Mouse (Mus musculus) kidney, embryonic 15.5 days (tissue): ENCODE data around the gene Nos1ap. TPM values are rescaled to one million over a fixed set of nuclear protein-coding genes. Genes with fewer than 3 reads are reported as not detected.

ENCODE experiments used
- ATAC-seq: fragments of 200-750 bp; cut with Nextera tagmentation; replicated peaks from 2 replicates; pipeline ENCODE4 v1.8.0; 2017; ENCODE audit warnings: moderate TSS enrichment; ENCODE audit not compliant: low FRiP score
- H3K27ac ChIP-seq: fragments of 300-500 bp; sonication (generic); 2 replicates; pipeline ENCODE4 v1.5.1; 2015; ENCODE audit warnings: mild to moderate bottlenecking, inconsistent platforms
- H3K27me3 ChIP-seq: fragments of 300-500 bp; sonication (generic); 2 replicates; pipeline ENCODE4 v1.6.1; 2015; ENCODE audit warnings: inconsistent platforms
- H3K36me3 ChIP-seq: fragments of 300-500 bp; sonication (generic); 2 replicates; pipeline ENCODE4 v1.6.1; 2015; ENCODE audit warnings: inconsistent platforms
- H3K4me1 ChIP-seq: fragments of 300-500 bp; sonication (generic); 2 replicates; pipeline ENCODE4 v1.6.1; 2015; ENCODE audit warnings: inconsistent platforms
- H3K4me2 ChIP-seq: fragments of 300-500 bp; sonication (generic); 2 replicates; pipeline ENCODE4 v1.6.1; 2015; ENCODE audit warnings: moderate library complexity, mild to moderate bottlenecking, inconsistent platforms
- H3K4me3 ChIP-seq: fragments of 300-500 bp; sonication (generic); replicated peaks from 2 replicates; pipeline ENCODE4 v1.5.1; 2015; ENCODE audit warnings: mild to moderate bottlenecking, inconsistent platforms
- H3K9ac ChIP-seq: fragments of 300-500 bp; sonication (generic); 2 replicates; pipeline ENCODE4 v1.6.1; 2015; ENCODE audit warnings: mild to moderate bottlenecking, inconsistent platforms
- H3K9me3 ChIP-seq: fragments of 300-500 bp; sonication (generic); replicated peaks from 2 replicates; pipeline ENCODE4 v1.6.1; 2016; ENCODE audit warnings: inconsistent platforms
- WGBS: fragments of 180-500 bp; shearing (Covaris S2); methylation state at CpG from one replicate; pipeline ENCODE4 v1.1.7; 2015; ENCODE audit warnings: mixed read lengths; 5-methylcytosine and 5-hydroxymethylcytosine counted together
- polyA plus RNA-seq: library from polyadenylated mRNA; unstranded; fragments of >200 nt; fragmentation: Nextera tagmentation; extraction: Ambion mirVana; gene quantifications from 2 replicates; pipeline ENCODE4 v1.2.1, GENCODE M21; 2015

Nos1ap gene
- polyA plus RNA-seq, 1 experiment from 2014 or later, result 18.2 TPM

DNA sequence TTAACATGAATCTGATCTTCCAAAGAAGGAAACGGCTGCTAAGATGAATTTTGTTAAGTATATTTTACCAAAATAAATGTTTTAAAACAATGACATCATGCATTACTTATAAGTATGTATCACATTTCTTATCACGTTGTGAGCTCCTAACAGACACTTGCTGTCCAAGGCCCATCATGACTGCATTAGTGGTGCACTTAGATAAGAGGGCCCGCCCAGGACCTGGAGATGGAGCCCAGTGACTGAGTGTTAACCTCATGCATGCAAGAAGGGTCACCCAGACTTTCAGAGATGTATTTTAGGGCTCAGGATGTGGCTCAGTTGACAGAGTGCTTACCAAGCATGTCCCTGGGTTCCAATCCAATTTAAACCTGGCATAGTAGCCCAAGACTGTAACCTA lies 20.6 kb upstream of the Nos1ap start:
- Histone ChIP-seq H3K4me2 (no peak overlapping the region), H3K4me1 (no peaks in the 10 kb centered on the region), H3K9me3 (no peaks in the 10 kb centered on the region), H3K9ac (no peak overlapping the region), H3K27me3 (no peaks in the 10 kb centered on the region), H3K4me3 (no peak overlapping the region), H3K27ac (no peak overlapping the region), H3K36me3 (no peaks in the 10 kb centered on the region)
- ATAC-seq, result peak; percentile 83
- 79% methylated on average over 3 of the region's 3 CpGs for WGBS

DNA sequence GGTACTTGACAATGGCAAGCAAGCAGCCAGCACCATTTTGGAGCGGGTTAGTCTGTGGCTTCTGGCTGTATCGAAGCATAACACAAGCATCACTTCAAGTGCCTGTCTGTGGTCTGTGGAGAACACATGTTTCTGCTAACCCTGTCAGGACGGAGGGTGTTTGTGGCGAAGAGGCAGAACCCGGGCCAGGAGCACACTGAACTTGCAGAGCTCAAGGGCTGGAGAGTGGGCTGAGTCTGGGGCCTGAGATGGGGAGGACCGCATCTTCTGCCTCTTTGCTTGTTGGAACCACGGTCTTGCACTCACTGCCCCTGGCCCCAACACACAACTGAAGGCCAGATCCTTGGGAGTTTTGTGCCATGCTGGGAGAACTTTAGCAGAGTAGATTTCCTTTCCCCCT lies 20.2 kb upstream of the Nos1ap start:
- Histone ChIP-seq H3K4me1 (no peaks in the 10 kb centered on the region), H3K4me3 (no peak overlapping the region), H3K36me3 (no peaks in the 10 kb centered on the region), H3K9me3 (no peaks in the 10 kb centered on the region), H3K27me3 (no peaks in the 10 kb centered on the region), H3K9ac (no peak overlapping the region), H3K27ac (no peak overlapping the region), H3K4me2 (no peak overlapping the region)
- 75% methylated on average over 7 of the region's 7 CpGs for WGBS
- ATAC-seq, result no peak

GRCm38 (mm10) chr1:170608461-170609071 lies 18.9 kb upstream of the Nos1ap start:
- no peak for ATAC-seq
- H3K4me3 ChIP-seq, result no peak overlapping the region
- H3K9ac ChIP-seq, result no peak overlapping the region
- H3K9me3 ChIP-seq, result no peaks in the 10 kb centered on the region
- no peak overlapping the region for H3K27ac ChIP-seq
- H3K36me3 ChIP-seq, result no peaks in the 10 kb centered on the region
- 76% methylated on average over 3 of the region's 3 CpGs for WGBS
- H3K4me2 ChIP-seq, result no peak overlapping the region
- no peaks in the 10 kb centered on the region for H3K4me1 ChIP-seq
- H3K27me3 ChIP-seq, result no peaks in the 10 kb centered on the region

DNA sequence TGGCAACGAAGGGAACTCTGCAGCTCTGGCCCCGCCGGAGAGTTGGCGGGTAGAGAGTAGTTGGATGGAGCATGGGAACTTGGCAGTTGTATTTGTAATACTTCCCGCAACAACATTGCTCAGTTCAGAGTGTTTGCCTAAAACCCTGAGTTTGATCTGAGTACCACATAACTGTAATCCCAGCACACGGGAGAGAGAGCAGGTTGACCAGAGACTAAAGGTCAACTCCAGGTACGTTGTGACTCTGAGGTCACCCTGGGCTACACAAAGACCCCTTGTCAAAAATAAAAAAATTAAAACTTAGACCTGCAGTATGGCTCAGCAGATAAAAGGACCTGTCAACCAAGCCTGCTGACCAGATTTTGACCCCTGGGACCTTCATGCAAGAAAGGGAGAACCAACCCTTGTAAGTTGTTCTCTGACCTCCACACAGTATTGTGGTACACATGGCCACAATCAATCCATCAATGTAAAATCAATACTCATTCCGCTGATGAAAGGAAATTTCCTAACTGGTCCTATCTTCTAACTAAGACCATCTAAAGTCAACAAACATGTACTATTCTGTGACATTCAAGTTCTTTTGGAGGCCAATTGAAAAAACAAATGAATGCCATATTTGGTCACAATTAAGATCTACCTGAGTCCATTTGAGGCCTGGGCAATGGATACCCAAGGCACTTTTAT lies 17.7 kb upstream of the Nos1ap start:
- Histone ChIP-seq H3K36me3 (no peaks in the 10 kb centered on the region), H3K4me1 (no peaks in the 10 kb centered on the region), H3K27ac (no peak overlapping the region), H3K27me3 (no peaks in the 10 kb centered on the region), H3K4me3 (no peak overlapping the region), H3K9me3 (no peaks in the 10 kb centered on the region), H3K9ac (no peak overlapping the region), H3K4me2 (no peak overlapping the region)
- 90% methylated on average over 8 of the region's 8 CpGs for WGBS
- no peak for ATAC-seq

DNA sequence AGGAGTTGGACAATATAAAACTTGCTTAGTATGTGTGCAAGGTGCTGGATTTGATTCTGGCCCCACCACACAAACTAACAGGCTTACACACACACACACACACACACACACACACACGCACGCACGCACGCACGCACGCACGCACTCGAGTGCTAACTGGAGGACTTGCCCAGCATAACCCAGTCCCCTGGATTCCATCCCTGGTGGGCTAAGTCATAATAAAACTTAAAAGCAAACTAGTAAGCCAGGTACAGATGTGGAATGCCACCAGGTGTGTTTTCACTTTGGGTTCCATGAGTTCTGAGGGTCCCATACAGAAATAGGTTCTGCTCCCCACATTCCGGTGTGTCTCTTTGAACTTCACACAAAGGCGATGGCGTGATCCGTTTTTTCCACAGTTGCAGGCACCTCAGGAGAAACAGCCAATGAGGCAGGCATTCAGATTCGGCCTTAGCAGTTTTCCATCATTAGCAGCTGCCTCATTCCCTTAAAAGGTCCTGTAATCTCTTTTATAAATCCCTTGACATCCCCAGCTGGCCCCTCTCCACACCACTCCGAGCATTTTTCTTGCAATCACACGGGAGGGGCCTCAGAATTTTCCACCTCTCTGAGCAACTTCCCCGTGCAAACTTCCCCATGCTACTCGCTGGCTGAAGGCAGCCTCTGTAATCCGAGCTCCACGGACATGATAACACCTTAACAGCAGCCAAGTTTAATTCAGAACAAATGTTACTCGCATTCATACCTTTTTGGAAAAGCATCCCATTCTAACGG lies 15.8 kb upstream of the Nos1ap start:
- 59% methylated on average over 21 of the region's 21 CpGs for WGBS
- Histone ChIP-seq H3K27me3 (no peaks in the 10 kb centered on the region), H3K27ac (no peak overlapping the region)

GRCm38 (mm10) chr1:170594575-170594974 lies 4.9 kb upstream of the Nos1ap start:
- H3K27me3 ChIP-seq, result no peaks in the 10 kb centered on the region
- no peaks in the 10 kb centered on the region; the same call in none of the 2 replicates for H3K9me3 ChIP-seq
- WGBS, result 94% methylated on average over 7 of the region's 7 CpGs
- no peaks in the 10 kb centered on the region for H3K36me3 ChIP-seq
- H3K9ac ChIP-seq, result no peak overlapping the region
- no peak for ATAC-seq
- no peaks in the 10 kb centered on the region for H3K4me1 ChIP-seq
- H3K4me2 ChIP-seq, result no peak overlapping the region
- H3K4me3 ChIP-seq, result no peak overlapping the region
- no peak overlapping the region for H3K27ac ChIP-seq

More for the DNA sequence above, 15.8 kb upstream of the Nos1ap start:
- no peaks in the 10 kb centered on the region for H3K9me3 ChIP-seq
- H3K9ac ChIP-seq, result no peak overlapping the region
- H3K4me2 ChIP-seq, result no peak overlapping the region
- no peak for ATAC-seq
- H3K36me3 ChIP-seq, result no peaks in the 10 kb centered on the region
- no peak overlapping the region for H3K4me3 ChIP-seq
- H3K4me1 ChIP-seq, result no peaks in the 10 kb centered on the region

DNA sequence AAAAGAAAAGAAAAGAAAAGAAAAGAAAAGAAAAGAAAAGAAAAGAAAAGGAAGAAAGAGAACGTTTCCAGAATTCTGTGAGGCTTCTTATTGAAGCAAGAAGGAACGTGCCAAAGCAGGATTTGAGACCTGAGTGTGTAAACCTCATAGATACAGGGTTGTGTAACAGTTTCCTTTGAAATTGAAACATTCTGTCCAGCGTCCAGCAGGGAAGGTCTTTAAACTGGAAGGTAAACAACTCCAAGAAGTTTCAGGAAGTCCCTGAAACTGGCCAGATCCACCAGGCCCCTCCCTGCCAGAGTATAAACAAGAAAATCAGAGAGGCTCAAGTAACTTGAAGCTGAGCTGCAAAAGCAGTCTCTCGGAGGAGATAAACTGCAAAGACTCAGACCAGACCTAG lies 870 bp upstream of the Nos1ap start:
- WGBS, result 60% methylated on average over 4 of the region's 4 CpGs
- Histone ChIP-seq H3K27me3 (no peaks in the 10 kb centered on the region), H3K4me3 (no peak overlapping the region), H3K4me2 (no peak overlapping the region), H3K27ac (no peak overlapping the region), H3K4me1 (peaks cover 14% of the 10 kb centered on the region), H3K9me3 (no peaks in the 10 kb centered on the region), H3K36me3 (peaks cover 11% of the 10 kb centered on the region), H3K9ac (no peak overlapping the region)
- no peak for ATAC-seq

- no peak; the same call in 1 of the 2 replicates for ATAC-seq
- WGBS, result 4% methylated on average over 11 of the region's 11 CpGs
- peak overlapping the region; percentile 88 for H3K4me3 ChIP-seq
- H3K4me2 ChIP-seq, result peak overlapping the region; percentile 98
- H3K27ac ChIP-seq, result 0 out of 2 replicates have a peak overlapping the region, but pooled peaks have one; percentile 58
- H3K9ac ChIP-seq, result peak overlapping the region; percentile 77
- no peaks in the 10 kb centered on the region for H3K9me3 ChIP-seq
- peaks cover 14% of the 10 kb centered on the region for H3K4me1 ChIP-seq
- peaks cover 15% of the 10 kb centered on the region for H3K36me3 ChIP-seq
- no peaks in the 10 kb centered on the region for H3K27me3 ChIP-seq
These were observed 340 bp upstream of the Nos1ap start for GRCm38 (mm10) chr1:170590041-170590360.

DNA sequence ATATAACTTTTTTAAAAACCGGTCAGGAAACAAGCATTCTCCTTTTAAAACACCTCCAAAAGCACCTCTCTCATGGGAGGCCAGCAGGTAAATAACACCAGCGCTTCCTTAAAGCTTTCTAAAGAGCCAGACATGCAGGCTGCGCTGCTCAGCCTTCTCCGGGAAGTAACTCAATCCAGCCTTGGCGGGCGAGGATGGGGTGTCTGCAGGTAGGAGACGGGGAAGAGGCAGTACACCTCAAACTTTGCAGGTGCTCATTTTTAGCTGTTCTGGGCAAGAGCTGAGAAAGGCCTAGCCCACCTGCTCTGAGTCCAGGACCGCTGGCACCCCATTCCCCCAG lies 812 bp downstream of the Nos1ap start:
- 2% methylated on average over 8 of the region's 8 CpGs for WGBS
- peak overlapping the region; percentile 98 for H3K4me2 ChIP-seq
- peaks cover 14% of the 10 kb centered on the region for H3K4me1 ChIP-seq
- peaks cover 20% of the 10 kb centered on the region for H3K36me3 ChIP-seq
- no peaks in the 10 kb centered on the region for H3K27me3 ChIP-seq
- no peaks in the 10 kb centered on the region for H3K9me3 ChIP-seq
- peak; percentile 10; the same call in 1 of the 2 replicates for ATAC-seq
- H3K9ac ChIP-seq, result peak overlapping the region; percentile 77
- H3K27ac ChIP-seq, result peak overlapping the region; percentile 71; the same call in 1 of the 2 replicates
- peak overlapping the region; percentile 88 for H3K4me3 ChIP-seq

DNA sequence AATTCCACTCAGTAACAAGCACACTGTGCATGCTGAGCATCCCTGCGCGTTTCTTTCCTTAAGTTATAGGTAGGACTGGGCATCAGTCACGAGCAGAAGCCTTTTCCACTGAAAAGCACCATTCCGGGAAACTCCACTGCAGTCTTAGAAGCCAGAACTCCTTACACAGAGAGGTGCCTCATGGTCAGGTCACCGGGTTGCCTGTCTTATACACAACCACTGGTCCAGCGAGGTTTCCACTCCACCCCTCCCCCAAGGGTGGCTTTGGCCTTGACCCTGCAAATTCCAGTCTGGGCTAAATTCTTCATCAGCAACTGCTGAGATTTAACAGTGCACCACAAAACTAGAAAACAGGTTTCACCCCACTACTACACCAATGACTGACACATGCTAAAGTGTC lies 1.3 kb downstream of the Nos1ap start:
- Histone ChIP-seq H3K4me2 (peak overlapping the region; percentile 98), H3K36me3 (peaks cover 20% of the 10 kb centered on the region), H3K27ac (no peak overlapping the region), H3K9me3 (no peaks in the 10 kb centered on the region), H3K4me1 (peaks cover 14% of the 10 kb centered on the region), H3K27me3 (no peaks in the 10 kb centered on the region), H3K9ac (no peak overlapping the region), H3K4me3 (peak overlapping the region; percentile 88)
- peak; percentile 47; the same call in 1 of the 2 replicates for ATAC-seq
- WGBS, result 31% methylated on average over 6 of the region's 6 CpGs

- Histone ChIP-seq H3K36me3 (peaks cover 20% of the 10 kb centered on the region), H3K9ac (no peak overlapping the region), H3K4me3 (no peak overlapping the region), H3K27ac (no peak overlapping the region), H3K27me3 (no peaks in the 10 kb centered on the region), H3K9me3 (no peaks in the 10 kb centered on the region), H3K4me1 (peaks cover 14% of the 10 kb centered on the region), H3K4me2 (peak overlapping the region; percentile 12; the same call in 1 of the 2 replicates)
- 76% methylated on average over 6 of the region's 6 CpGs for WGBS
- ATAC-seq, result no peak
These were observed 2.9 kb downstream of the Nos1ap start for GRCm38 (mm10) chr1:170586715-170587114.

DNA sequence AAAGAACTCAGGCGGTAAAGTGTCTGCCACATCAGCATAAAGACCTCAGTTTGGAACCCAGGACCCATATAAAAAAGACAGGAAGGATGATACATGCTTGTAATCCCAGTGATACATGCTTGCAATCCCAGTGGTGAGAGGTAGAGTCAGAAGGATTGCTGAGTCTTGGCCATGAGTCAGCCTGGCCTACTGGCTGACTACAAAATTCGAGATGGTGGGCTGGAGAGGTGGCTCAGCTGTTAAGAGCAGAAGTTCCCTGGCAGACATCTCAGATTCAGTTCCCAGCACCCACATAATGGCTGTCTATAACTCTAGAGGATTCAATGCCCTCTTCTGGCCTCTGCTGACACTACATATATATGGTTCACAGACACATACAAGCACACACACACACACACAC lies 5.7 kb downstream of the Nos1ap start:
- WGBS, result 84% methylated on average over 2 of the region's 2 CpGs
- no peaks in the 10 kb centered on the region for H3K9me3 ChIP-seq
- no peak overlapping the region for H3K9ac ChIP-seq
- peaks cover 31% of the 10 kb centered on the region for H3K4me1 ChIP-seq
- peaks cover 20% of the 10 kb centered on the region for H3K36me3 ChIP-seq
- no peaks in the 10 kb centered on the region for H3K27me3 ChIP-seq
- H3K4me3 ChIP-seq, result no peak overlapping the region
- H3K27ac ChIP-seq, result no peak overlapping the region
- no peak overlapping the region for H3K4me2 ChIP-seq
- no peak for ATAC-seq
